Mouse (Mus musculus) embryonic fibroblast, embryonic 13.5 days (primary cell): Measurements from ENCODE around the gene Mtfmt.

Experiments used
- CTCF ChIP-seq: IDR thresholded peaks from 2 replicates; pipeline ENCODE4 v1.5.1; 2011; ENCODE audit warnings: mild to moderate bottlenecking, control low read depth, low read length, moderate library complexity, borderline replicate concordance; ENCODE audit not compliant: insufficient read depth
- POLR2A ChIP-seq: IDR thresholded peaks from 2 replicates; pipeline ENCODE4 v1.6.1; 2011; ENCODE audit warnings: low read depth, mild to moderate bottlenecking, control low read depth, low read length, moderate library complexity

GRCm38 (mm10) chr9:65410378-65410777, 25.2 kb upstream of the Mtfmt start:
- no peak for TF ChIP-seq CTCF
- TF ChIP-seq POLR2A = no peak
